Mouse (Mus musculus): ENCODE measurements at regions not wholly inside any gene's neighbourhood (a gene's known extent, or its start where the extent isn't known, plus 50 kb on each side); places are given as distances from the start of the nearest gene placed in this dataset.

GRCm38 (mm10) chr13:16325661-16326060 lies 314.0 kb downstream of the Inhba start:
- no peaks in the 10 kb centered on the region for H3K27me3 ChIP-seq (replicated peaks; ENCODE audit: control insufficient read depth, insufficient read depth, low read length)
- DNase-seq (ENCODE audit: low spot score) (no peak), ATAC-seq (replicated peaks; ENCODE audit: low FRiP score, low TSS enrichment, low read depth) (no peak)
- H3K9me3 ChIP-seq (ENCODE audit: control insufficient read depth, low read length): no peaks in the 10 kb centered on the region
- 90% methylated on average over 2 of the region's 2 CpGs for WGBS
- H3K4me2 ChIP-seq (ENCODE audit: low read length): no peak overlapping the region
- H3K36me3 ChIP-seq (ENCODE audit: control insufficient read depth, insufficient read depth, low read length): no peaks in the 10 kb centered on the region
- H3K4me3 ChIP-seq (ENCODE audit: low read depth, low read length): no peak overlapping the region
- no peak overlapping the region for H3K9ac ChIP-seq (ENCODE audit: low read length)
- H3K4me1 ChIP-seq (replicated peaks; ENCODE audit: control insufficient read depth, insufficient read depth, low read length): no peaks in the 10 kb centered on the region
- H3K27ac ChIP-seq (ENCODE audit: low read depth): no peak overlapping the region

- Histone ChIP-seq H3K4me2 (ENCODE audit: low read length) (no peak overlapping the region), H3K27ac (ENCODE audit: low read depth) (no peak overlapping the region), H3K4me3 (ENCODE audit: low read depth, low read length) (no peak overlapping the region), H3K36me3 (ENCODE audit: control insufficient read depth, insufficient read depth, low read length) (no peaks in the 10 kb centered on the region), H3K27me3 (replicated peaks; ENCODE audit: control insufficient read depth, insufficient read depth, low read length) (no peaks in the 10 kb centered on the region), H3K9me3 (ENCODE audit: control insufficient read depth, low read length) (no peaks in the 10 kb centered on the region), H3K9ac (ENCODE audit: low read length) (no peak overlapping the region), H3K4me1 (replicated peaks; ENCODE audit: control insufficient read depth, insufficient read depth, low read length) (no peaks in the 10 kb centered on the region; the same call in 1 of the 2 replicates)
- no peak for ATAC-seq (replicated peaks; ENCODE audit: low FRiP score, low TSS enrichment, low read depth)
- 91% methylated on average over 1 of the region's 1 CpGs for WGBS
- no peak for DNase-seq (ENCODE audit: low spot score)
Observed at GRCm38 (mm10) chr13:16341727-16342126, 330.1 kb downstream of the Inhba start.

- no peak overlapping the region for H3K4me3 ChIP-seq (ENCODE audit: low read depth, low read length)
- WGBS: 52% methylated on average over 4 of the region's 4 CpGs
- H3K4me1 ChIP-seq (replicated peaks; ENCODE audit: control insufficient read depth, insufficient read depth, low read length): no peaks in the 10 kb centered on the region; the same call in 1 of the 2 replicates
- H3K27ac ChIP-seq (ENCODE audit: low read depth): no peak overlapping the region
- no peak for ATAC-seq (replicated peaks; ENCODE audit: low FRiP score, low TSS enrichment, low read depth)
- H3K4me2 ChIP-seq (ENCODE audit: low read length): no peak overlapping the region
- no peaks in the 10 kb centered on the region for H3K36me3 ChIP-seq (ENCODE audit: control insufficient read depth, insufficient read depth, low read length)
- no peak overlapping the region for H3K9ac ChIP-seq (ENCODE audit: low read length)
- no peaks in the 10 kb centered on the region for H3K9me3 ChIP-seq (ENCODE audit: control insufficient read depth, low read length)
- no peak for DNase-seq (ENCODE audit: low spot score)
- no peaks in the 10 kb centered on the region for H3K27me3 ChIP-seq (replicated peaks; ENCODE audit: control insufficient read depth, insufficient read depth, low read length)
Observed at GRCm38 (mm10) chr13:16342171-16342570, 330.5 kb downstream of the Inhba start.

- DNase-seq (ENCODE audit: low spot score) (no peak), ATAC-seq (replicated peaks; ENCODE audit: low FRiP score, low TSS enrichment, low read depth) (0 out of 2 replicates have a peak, but pooled peaks have one; percentile 62)
- H3K4me2 ChIP-seq (ENCODE audit: low read length): no peak overlapping the region
- H3K36me3 ChIP-seq (ENCODE audit: control insufficient read depth, insufficient read depth, low read length): no peaks in the 10 kb centered on the region
- no peaks in the 10 kb centered on the region for H3K9me3 ChIP-seq (ENCODE audit: control insufficient read depth, low read length)
- 51% methylated on average over 4 of the region's 4 CpGs for WGBS
- H3K4me1 ChIP-seq (replicated peaks; ENCODE audit: control insufficient read depth, insufficient read depth, low read length): no peaks in the 10 kb centered on the region; the same call in 1 of the 2 replicates
- no peak overlapping the region for H3K9ac ChIP-seq (ENCODE audit: low read length)
- H3K27me3 ChIP-seq (replicated peaks; ENCODE audit: control insufficient read depth, insufficient read depth, low read length): no peaks in the 10 kb centered on the region
- H3K27ac ChIP-seq (ENCODE audit: low read depth): no peak overlapping the region
- no peak overlapping the region for H3K4me3 ChIP-seq (ENCODE audit: low read depth, low read length)
Observed at GRCm38 (mm10) chr13:16343280-16343945, 331.8 kb downstream of the Inhba start.

GRCm38 (mm10) chr13:16349353-16349752 lies 337.7 kb downstream of the Inhba start:
- no peaks in the 10 kb centered on the region for H3K4me1 ChIP-seq (replicated peaks; ENCODE audit: control insufficient read depth, insufficient read depth, low read length)
- 32% methylated on average over 1 of the region's 1 CpGs for WGBS
- no peak overlapping the region for H3K27ac ChIP-seq (ENCODE audit: low read depth)
- H3K9me3 ChIP-seq (ENCODE audit: control insufficient read depth, low read length): no peaks in the 10 kb centered on the region
- no peak overlapping the region for H3K4me2 ChIP-seq (ENCODE audit: low read length)
- DNase-seq (ENCODE audit: low spot score) (no peak), ATAC-seq (replicated peaks; ENCODE audit: low FRiP score, low TSS enrichment, low read depth) (no peak)
- no peak overlapping the region for H3K4me3 ChIP-seq (ENCODE audit: low read depth, low read length)
- H3K27me3 ChIP-seq (replicated peaks; ENCODE audit: control insufficient read depth, insufficient read depth, low read length): no peaks in the 10 kb centered on the region
- no peak overlapping the region for H3K9ac ChIP-seq (ENCODE audit: low read length)
- H3K36me3 ChIP-seq (ENCODE audit: control insufficient read depth, insufficient read depth, low read length): no peaks in the 10 kb centered on the region

- H3K4me3 ChIP-seq (ENCODE audit: low read depth, low read length): no peak overlapping the region
- no peak overlapping the region for H3K4me2 ChIP-seq (ENCODE audit: low read length)
- DNase-seq (ENCODE audit: low spot score) (no peak), ATAC-seq (replicated peaks; ENCODE audit: low FRiP score, low TSS enrichment, low read depth) (no peak)
- H3K9ac ChIP-seq (ENCODE audit: low read length): no peak overlapping the region
- no peak overlapping the region for H3K27ac ChIP-seq (ENCODE audit: low read depth)
- no peaks in the 10 kb centered on the region for H3K9me3 ChIP-seq (ENCODE audit: control insufficient read depth, low read length)
- 83% methylated on average over 3 of the region's 3 CpGs for WGBS
- H3K4me1 ChIP-seq (replicated peaks; ENCODE audit: control insufficient read depth, insufficient read depth, low read length): no peaks in the 10 kb centered on the region
- no peaks in the 10 kb centered on the region for H3K36me3 ChIP-seq (ENCODE audit: control insufficient read depth, insufficient read depth, low read length)
- H3K27me3 ChIP-seq (replicated peaks; ENCODE audit: control insufficient read depth, insufficient read depth, low read length): no peaks in the 10 kb centered on the region
Observed at GRCm38 (mm10) chr13:16350061-16350460, 338.4 kb downstream of the Inhba start.

GRCm38 (mm10) chr13:16355316-16355715 lies 343.7 kb downstream of the Inhba start:
- 85% methylated on average over 1 of the region's 1 CpGs for WGBS

GRCm38 (mm10) chr13:16379492-16379891 lies 367.8 kb downstream of the Inhba start:
- Histone ChIP-seq H3K4me2 (ENCODE audit: low read length) (no peak overlapping the region), H3K9ac (ENCODE audit: low read length) (no peak overlapping the region), H3K36me3 (ENCODE audit: control insufficient read depth, insufficient read depth, low read length) (no peaks in the 10 kb centered on the region), H3K4me3 (ENCODE audit: low read depth, low read length) (no peak overlapping the region), H3K27me3 (replicated peaks; ENCODE audit: control insufficient read depth, insufficient read depth, low read length) (no peaks in the 10 kb centered on the region), H3K9me3 (ENCODE audit: control insufficient read depth, low read length) (no peaks in the 10 kb centered on the region), H3K4me1 (replicated peaks; ENCODE audit: control insufficient read depth, insufficient read depth, low read length) (no peaks in the 10 kb centered on the region), H3K27ac (ENCODE audit: low read depth) (no peak overlapping the region)
- 49% methylated on average over 5 of the region's 5 CpGs for WGBS
- DNase-seq (ENCODE audit: low spot score): no peak
- ATAC-seq (replicated peaks; ENCODE audit: low FRiP score, low TSS enrichment, low read depth): no peak

More at GRCm38 (mm10) chr13:16355316-16355715, 343.7 kb downstream of the Inhba start:
- no peak overlapping the region for H3K27ac ChIP-seq (ENCODE audit: low read depth)
- no peak overlapping the region for H3K9ac ChIP-seq (ENCODE audit: low read length)
- no peaks in the 10 kb centered on the region for H3K36me3 ChIP-seq (ENCODE audit: control insufficient read depth, insufficient read depth, low read length)
- H3K4me3 ChIP-seq (ENCODE audit: low read depth, low read length): no peak overlapping the region
- DNase-seq (ENCODE audit: low spot score) (no peak), ATAC-seq (replicated peaks; ENCODE audit: low FRiP score, low TSS enrichment, low read depth) (no peak)
- no peaks in the 10 kb centered on the region for H3K9me3 ChIP-seq (ENCODE audit: control insufficient read depth, low read length)
- H3K4me2 ChIP-seq (ENCODE audit: low read length): no peak overlapping the region
- no peaks in the 10 kb centered on the region for H3K4me1 ChIP-seq (replicated peaks; ENCODE audit: control insufficient read depth, insufficient read depth, low read length)
- no peaks in the 10 kb centered on the region for H3K27me3 ChIP-seq (replicated peaks; ENCODE audit: control insufficient read depth, insufficient read depth, low read length)

- Histone ChIP-seq H3K27ac (ENCODE audit: low read depth) (no peak overlapping the region), H3K9me3 (ENCODE audit: control insufficient read depth, low read length) (no peaks in the 10 kb centered on the region), H3K27me3 (replicated peaks; ENCODE audit: control insufficient read depth, insufficient read depth, low read length) (no peaks in the 10 kb centered on the region), H3K4me3 (ENCODE audit: low read depth, low read length) (no peak overlapping the region), H3K36me3 (ENCODE audit: control insufficient read depth, insufficient read depth, low read length) (no peaks in the 10 kb centered on the region), H3K4me1 (replicated peaks; ENCODE audit: control insufficient read depth, insufficient read depth, low read length) (no peaks in the 10 kb centered on the region), H3K4me2 (ENCODE audit: low read length) (no peak overlapping the region), H3K9ac (ENCODE audit: low read length) (no peak overlapping the region)
- WGBS: 95% methylated on average over 2 of the region's 2 CpGs
- DNase-seq (ENCODE audit: low spot score): no peak
- ATAC-seq (replicated peaks; ENCODE audit: low FRiP score, low TSS enrichment, low read depth): no peak
Observed at GRCm38 (mm10) chr13:16379949-16380348, 368.3 kb downstream of the Inhba start.

Measured in intestine, embryonic 14.5 days (tissue).